Mouse (Mus musculus) liver, postnatal 0 days (tissue): ENCODE measurements around the gene Tec.

Experiments
- CTCF ChIP-seq: sonication (generic); IDR thresholded peaks from 2 replicates; pipeline ENCODE4 v1.5.1; 2016; ENCODE audit warnings: antibody characterized with exemption, low read depth
- EP300 ChIP-seq: IDR thresholded peaks from 2 replicates; pipeline ENCODE4 v1.6.1; 2016; ENCODE audit warnings: antibody characterized with exemption, low read depth, mild to moderate bottlenecking

- TF ChIP-seq EP300 (no peak), CTCF (no peak)
Measured at GRCm38 (mm10) chr5:72820651-72821050, 47.6 kb downstream of the Tec start.
